Mouse (Mus musculus) heart, embryonic 16.5 days (tissue): ENCODE measurements at regions not wholly inside any gene's neighbourhood (a gene's known extent, or its start where the extent isn't known, plus 50 kb on each side); places are given as distances from the start of the nearest gene placed in this dataset.

Source experiments
- ATAC-seq: fragments of 200-750 bp; cut with Nextera tagmentation; replicated peaks from 2 replicates; pipeline ENCODE4 v1.8.0; 2017; ENCODE audit warnings: moderate number of reproducible peaks; ENCODE audit not compliant: insufficient read depth, low FRiP score; ENCODE audit errors: extremely low read depth
- H3K27ac ChIP-seq: fragments of 300-500 bp; sonication (generic); 2 replicates; pipeline ENCODE4 v1.5.1; 2014; ENCODE audit warnings: mild to moderate bottlenecking, low read length, control low read depth, moderate library complexity
- H3K27me3 ChIP-seq: fragments of 300-500 bp; sonication (generic); 2 replicates; pipeline ENCODE4 v1.6.1; 2014; ENCODE audit warnings: low read length, mixed read lengths; ENCODE audit not compliant: control insufficient read depth, insufficient read depth
- H3K36me3 ChIP-seq: fragments of 300-500 bp; sonication (generic); 2 replicates; pipeline ENCODE4 v1.6.1; 2014; ENCODE audit not compliant: control insufficient read depth, insufficient read depth
- H3K4me1 ChIP-seq: fragments of 300-500 bp; sonication (generic); 2 replicates; pipeline ENCODE4 v1.6.1; 2014; ENCODE audit warnings: low read length, mixed read lengths; ENCODE audit not compliant: control insufficient read depth, insufficient read depth
- H3K4me2 ChIP-seq: fragments of 300-500 bp; sonication (generic); 2 replicates; pipeline ENCODE4 v1.6.1; 2014; ENCODE audit warnings: low read depth, mild to moderate bottlenecking, control low read depth, low read length
- H3K4me3 ChIP-seq: fragments of 300-500 bp; sonication (generic); 2 replicates; pipeline ENCODE4 v1.5.1; 2014; ENCODE audit warnings: mild to moderate bottlenecking, control low read depth, low read length
- H3K9ac ChIP-seq: fragments of 300-500 bp; sonication (generic); 2 replicates; pipeline ENCODE4 v1.6.1; 2014; ENCODE audit warnings: low read length, control low read depth
- H3K9me3 ChIP-seq: fragments of 300-500 bp; sonication (generic); replicated peaks from 2 replicates; pipeline ENCODE4 v1.6.1; 2016; ENCODE audit warnings: low read length; ENCODE audit not compliant: control insufficient read depth
- WGBS: fragments of 180-500 bp; shearing (Covaris S2); extraction: QIAGEN DNeasy Blood & Tissue Kit; methylation state at CpG from one replicate; pipeline ENCODE4 v1.1.7; 2014; 5-methylcytosine and 5-hydroxymethylcytosine counted together

DNA sequence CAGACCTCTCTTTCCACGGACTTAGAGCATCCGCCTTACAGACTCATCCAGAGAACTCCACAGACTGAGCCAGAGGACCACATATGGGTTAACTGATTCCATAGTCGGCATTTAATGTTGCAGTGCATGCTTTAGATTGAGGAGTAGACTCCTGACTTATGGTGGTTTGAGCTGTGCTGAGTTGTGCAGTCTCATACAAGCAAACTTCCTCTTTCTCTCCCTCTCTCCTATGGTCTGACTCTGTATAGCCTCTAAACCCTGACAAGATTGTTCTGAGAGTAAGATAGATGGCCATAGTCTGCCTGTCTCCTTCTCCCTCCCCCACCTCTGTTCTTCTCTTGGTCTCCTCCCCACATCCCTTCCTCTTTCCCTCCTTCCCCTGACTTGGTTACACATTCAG is 616.0 kb downstream of the Ryr2 start:
- no peak overlapping the region for H3K27ac ChIP-seq
- no peaks in the 10 kb centered on the region for H3K9me3 ChIP-seq
- WGBS = 78% methylated on average over 3 of the region's 3 CpGs
- no peaks in the 10 kb centered on the region for H3K36me3 ChIP-seq
- H3K4me2 ChIP-seq = no peak overlapping the region
- H3K27me3 ChIP-seq = no peaks in the 10 kb centered on the region
- H3K4me3 ChIP-seq = no peak overlapping the region
- H3K4me1 ChIP-seq = no peaks in the 10 kb centered on the region
- no peak for ATAC-seq
- H3K9ac ChIP-seq = no peak overlapping the region

DNA sequence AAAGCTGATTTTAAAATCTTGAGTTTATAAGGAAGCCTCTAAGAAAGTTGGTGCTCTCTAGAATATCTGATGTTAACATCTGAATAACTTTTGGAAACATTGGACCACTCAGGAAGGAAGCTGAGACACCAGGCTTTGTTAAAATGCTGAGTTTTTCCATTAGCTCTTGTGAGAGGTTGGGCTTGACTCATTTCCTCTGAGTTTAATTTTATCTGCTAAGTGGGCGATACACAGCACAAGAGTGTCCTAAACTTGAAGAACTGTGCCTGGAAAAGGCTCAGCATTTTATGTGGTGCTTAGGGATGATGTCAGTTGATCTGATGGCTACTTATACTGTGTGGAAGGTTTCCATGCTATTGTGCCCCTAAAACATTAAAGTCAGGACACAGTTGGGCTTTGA is 623.6 kb downstream of the Ryr2 start:
- no peaks in the 10 kb centered on the region for H3K9me3 ChIP-seq
- H3K36me3 ChIP-seq = no peaks in the 10 kb centered on the region
- no peaks in the 10 kb centered on the region for H3K27me3 ChIP-seq
- H3K4me2 ChIP-seq = no peak overlapping the region
- peak overlapping the region; percentile 61 for H3K27ac ChIP-seq
- ATAC-seq = peak; percentile 49
- H3K4me3 ChIP-seq = no peak overlapping the region
- H3K9ac ChIP-seq = no peak overlapping the region
- H3K4me1 ChIP-seq = peaks cover 2% of the 10 kb centered on the region; the same call in 1 of the 2 replicates
- WGBS = 42% methylated on average over 1 of the region's 1 CpGs

DNA sequence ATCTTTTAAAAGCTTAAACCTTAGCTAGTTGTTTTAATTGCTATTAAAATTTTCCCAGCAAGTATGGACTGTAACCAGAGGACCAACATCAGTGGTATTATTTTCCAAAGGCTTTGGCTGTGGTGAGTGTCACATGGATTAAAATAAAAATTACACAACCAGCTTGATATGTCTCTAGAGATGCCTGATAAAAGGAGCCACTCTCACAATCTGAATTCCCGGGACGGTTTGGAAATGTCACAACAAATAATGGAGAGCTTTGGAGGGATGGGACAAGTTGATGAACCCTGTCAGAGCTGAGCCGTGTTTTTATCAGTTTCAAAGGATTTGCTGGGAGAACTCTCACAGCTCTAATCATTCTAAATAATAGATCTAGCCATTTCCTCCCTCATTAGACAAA is 624.0 kb downstream of the Ryr2 start:
- WGBS = 18% methylated on average over 3 of the region's 3 CpGs
- H3K27ac ChIP-seq = peak overlapping the region; percentile 61

DNA sequence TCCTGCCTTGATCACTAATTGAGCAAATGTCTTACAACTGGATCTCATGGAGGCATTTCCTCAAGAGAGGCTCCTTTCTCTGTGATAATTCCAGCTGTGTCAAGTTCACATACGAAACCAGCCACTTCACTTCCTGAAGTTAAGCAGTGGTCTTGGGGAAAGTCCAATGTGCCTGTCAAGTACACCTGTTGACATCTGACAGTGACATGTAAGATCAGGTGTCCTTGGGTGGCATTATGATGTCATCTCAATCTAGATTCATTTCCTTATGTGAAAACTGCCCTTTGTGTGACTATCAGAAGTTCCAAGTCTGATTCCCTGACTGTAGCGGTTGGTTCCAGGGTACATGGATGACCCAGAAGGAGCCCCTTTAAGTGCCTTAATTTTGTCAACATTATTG is 646.5 kb downstream of the Ryr2 start:
- no peak overlapping the region for H3K4me2 ChIP-seq
- no peak overlapping the region for H3K27ac ChIP-seq
- H3K9me3 ChIP-seq = no peaks in the 10 kb centered on the region
- H3K36me3 ChIP-seq = no peaks in the 10 kb centered on the region
- no peaks in the 10 kb centered on the region for H3K27me3 ChIP-seq
- WGBS = 83% methylated on average over 2 of the region's 2 CpGs
- no peak overlapping the region for H3K9ac ChIP-seq
- H3K4me1 ChIP-seq = no peaks in the 10 kb centered on the region
- ATAC-seq = no peak
- no peak overlapping the region for H3K4me3 ChIP-seq

More for the DNA sequence above, 624.0 kb downstream of the Ryr2 start:
- no peak overlapping the region for H3K4me2 ChIP-seq
- H3K27me3 ChIP-seq = no peaks in the 10 kb centered on the region
- peaks cover 2% of the 10 kb centered on the region; the same call in 1 of the 2 replicates for H3K4me1 ChIP-seq
- no peak overlapping the region for H3K4me3 ChIP-seq
- H3K9ac ChIP-seq = no peak overlapping the region
- ATAC-seq = peak; percentile 58
- H3K9me3 ChIP-seq = no peaks in the 10 kb centered on the region
- no peaks in the 10 kb centered on the region for H3K36me3 ChIP-seq

DNA sequence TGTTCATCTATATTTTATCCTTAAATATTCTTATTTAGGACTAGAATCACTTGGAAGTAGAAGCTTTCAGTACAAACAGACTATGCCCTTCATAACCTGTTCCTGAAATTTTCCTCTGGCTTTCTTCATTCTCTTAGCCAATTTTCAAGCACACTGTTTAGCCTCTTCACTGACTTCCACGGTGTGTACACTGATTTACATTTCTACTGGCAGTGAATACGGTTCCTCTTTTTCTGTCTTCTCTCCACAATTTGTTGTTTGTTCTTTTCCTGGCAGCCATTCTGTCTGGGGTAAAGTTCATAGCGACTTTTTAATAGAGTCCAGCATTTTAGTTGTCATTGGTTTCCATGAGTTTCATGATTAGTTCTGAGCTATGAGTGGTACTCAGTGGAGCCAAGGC is 651.6 kb downstream of the Ryr2 start:
- ATAC-seq = no peak
- H3K4me3 ChIP-seq = no peak overlapping the region
- WGBS = 72% methylated on average over 3 of the region's 3 CpGs
- H3K9me3 ChIP-seq = no peaks in the 10 kb centered on the region
- H3K36me3 ChIP-seq = no peaks in the 10 kb centered on the region
- H3K4me2 ChIP-seq = no peak overlapping the region
- no peaks in the 10 kb centered on the region for H3K4me1 ChIP-seq
- H3K27ac ChIP-seq = no peak overlapping the region
- no peaks in the 10 kb centered on the region for H3K27me3 ChIP-seq
- no peak overlapping the region for H3K9ac ChIP-seq

DNA sequence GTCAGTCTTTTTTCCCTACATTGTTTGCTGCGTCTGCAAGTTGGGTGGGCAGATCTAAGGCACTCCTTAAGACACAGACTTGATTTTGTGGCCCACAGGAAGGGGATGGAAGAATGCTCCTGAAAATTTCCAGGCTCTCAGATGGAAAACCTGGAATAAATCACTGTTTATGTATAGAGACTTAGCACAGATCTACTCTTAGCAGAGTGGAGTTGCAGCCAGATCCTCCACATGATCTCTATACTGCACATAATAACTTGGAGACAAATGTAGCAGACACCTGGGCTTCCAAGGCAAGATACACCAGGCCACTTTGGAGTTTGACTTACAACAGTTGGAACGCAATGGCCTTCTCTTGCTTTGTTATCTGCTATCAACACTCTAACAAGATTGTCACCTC is 654.3 kb downstream of the Ryr2 start:
- H3K27me3 ChIP-seq = no peaks in the 10 kb centered on the region
- H3K36me3 ChIP-seq = no peaks in the 10 kb centered on the region
- WGBS = 53% methylated on average over 2 of the region's 2 CpGs
- ATAC-seq = no peak
- no peak overlapping the region for H3K4me2 ChIP-seq
- H3K9ac ChIP-seq = no peak overlapping the region
- H3K9me3 ChIP-seq = no peaks in the 10 kb centered on the region
- no peak overlapping the region for H3K27ac ChIP-seq
- H3K4me1 ChIP-seq = no peaks in the 10 kb centered on the region
- no peak overlapping the region for H3K4me3 ChIP-seq

DNA sequence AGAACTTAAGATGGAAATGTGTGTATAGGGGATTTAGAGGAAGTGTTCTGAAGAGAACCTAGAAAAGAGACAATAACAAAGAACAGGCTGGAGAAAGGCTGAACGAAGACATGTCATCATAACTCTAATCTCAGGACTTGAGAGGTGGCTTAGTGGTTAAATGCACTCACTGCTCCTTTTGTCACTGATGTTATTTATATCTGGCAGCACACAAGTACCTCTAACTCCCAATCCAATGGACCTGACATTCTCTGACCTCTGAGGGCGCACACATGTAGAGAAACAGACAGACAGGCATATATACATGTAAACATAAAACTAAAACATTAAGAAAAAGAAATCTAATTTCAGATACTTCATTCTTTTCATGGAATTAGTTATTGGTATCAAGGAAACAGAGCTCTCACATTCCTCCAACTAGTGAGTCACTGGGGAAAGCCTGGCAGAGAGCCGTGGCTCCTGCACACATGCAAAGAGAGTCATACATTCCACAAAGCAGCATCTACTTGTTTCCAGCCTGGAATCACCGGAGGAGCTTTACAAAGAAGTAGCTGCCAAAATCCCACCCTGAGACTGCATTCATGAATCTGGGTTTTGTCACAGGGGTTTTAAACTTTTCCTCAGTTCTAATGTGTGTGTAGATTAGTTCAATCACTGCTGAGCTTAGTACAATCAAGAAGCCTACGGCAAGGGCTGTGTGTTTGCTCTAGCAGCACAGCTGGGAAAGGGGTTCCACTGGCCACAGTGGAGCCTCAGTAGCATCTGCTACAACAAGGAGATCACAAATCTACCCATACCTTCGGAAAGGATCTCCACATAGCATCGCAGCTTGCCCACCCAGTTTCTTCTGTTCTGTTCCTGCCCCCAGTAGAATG is 674.0 kb downstream of the Ryr2 start:
- peak overlapping the region; percentile 88 for H3K27ac ChIP-seq

DNA sequence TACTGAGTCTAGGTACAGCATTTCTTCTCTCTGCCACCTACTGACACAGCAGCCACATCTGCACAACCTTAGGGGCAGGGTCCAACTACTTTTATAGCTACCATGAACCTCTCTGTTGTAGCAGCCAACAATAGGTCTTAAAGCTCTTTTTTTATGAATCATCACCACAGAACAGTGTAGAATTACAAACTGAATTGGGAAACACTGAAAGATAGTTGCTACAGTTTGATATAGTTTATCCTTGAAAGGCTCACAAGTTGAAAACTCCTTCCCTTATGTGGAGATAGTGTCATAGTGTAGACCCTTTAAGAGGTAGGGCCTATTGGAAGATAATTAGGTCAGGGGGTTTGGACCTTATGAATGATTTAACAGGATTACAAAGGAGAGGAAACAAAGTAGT is 679.9 kb downstream of the Ryr2 start:
- no peak for ATAC-seq

More for the DNA sequence above, 674.0 kb downstream of the Ryr2 start:
- no peak overlapping the region for H3K9ac ChIP-seq
- H3K27me3 ChIP-seq = no peaks in the 10 kb centered on the region
- peak; percentile 95 for ATAC-seq
- no peaks in the 10 kb centered on the region for H3K9me3 ChIP-seq
- 0 out of 2 replicates have a peak overlapping the region, but pooled peaks have one; percentile 9 for H3K4me2 ChIP-seq
- H3K4me1 ChIP-seq = peaks cover 26% of the 10 kb centered on the region
- no peak overlapping the region for H3K4me3 ChIP-seq
- no peaks in the 10 kb centered on the region for H3K36me3 ChIP-seq
- WGBS = 29% methylated on average over 7 of the region's 7 CpGs

DNA sequence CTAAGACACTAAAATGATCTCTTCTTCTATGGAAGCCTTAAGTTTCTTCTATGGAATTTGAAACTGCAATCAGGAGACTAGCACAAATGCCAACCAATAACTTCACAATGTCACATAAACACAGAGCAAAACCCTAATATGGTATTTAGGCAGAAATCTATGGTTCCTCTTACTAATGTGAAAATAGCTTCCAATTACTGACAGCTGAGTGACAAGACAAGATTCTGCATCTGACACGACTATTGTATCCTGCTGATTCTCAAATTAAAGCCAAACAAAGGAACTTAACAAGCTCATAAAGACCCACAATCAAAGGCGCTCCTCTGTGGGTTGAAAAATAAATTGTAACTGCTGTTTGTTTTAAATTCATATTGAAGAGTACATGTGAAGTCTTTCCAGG is 714.7 kb downstream of the Ryr2 start:
- H3K9ac ChIP-seq = no peak overlapping the region
- no peaks in the 10 kb centered on the region for H3K36me3 ChIP-seq
- H3K4me1 ChIP-seq = no peaks in the 10 kb centered on the region
- no peak overlapping the region for H3K27ac ChIP-seq
- no peaks in the 10 kb centered on the region for H3K9me3 ChIP-seq
- no peak overlapping the region for H3K4me2 ChIP-seq
- no peak overlapping the region for H3K4me3 ChIP-seq
- no peak for ATAC-seq
- WGBS = 58% methylated on average over 2 of the region's 2 CpGs
- H3K27me3 ChIP-seq = no peaks in the 10 kb centered on the region

More for the DNA sequence above, 679.9 kb downstream of the Ryr2 start:
- Histone ChIP-seq H3K4me2 (no peak overlapping the region), H3K36me3 (no peaks in the 10 kb centered on the region), H3K9me3 (peaks cover 3% of the 10 kb centered on the region; the same call in 1 of the 2 replicates), H3K27ac (no peak overlapping the region), H3K4me3 (no peak overlapping the region), H3K4me1 (peaks cover 6% of the 10 kb centered on the region), H3K27me3 (no peaks in the 10 kb centered on the region), H3K9ac (no peak overlapping the region)
